Mouse (Mus musculus) cerebellum, adult 2 months (tissue): ENCODE results near the gene Gm49361.

ENCODE experiments used
- CTCF ChIP-seq: fragments of 200-500 bp; IDR thresholded peaks from 2 replicates; pipeline ENCODE4 v1.5.1; 2011; ENCODE audit warnings: low read depth, mild to moderate bottlenecking, control low read depth, low read length, moderate library complexity, borderline replicate concordance; ENCODE audit not compliant: insufficient read depth
- POLR2A ChIP-seq: fragments of 200-500 bp; IDR thresholded peaks from 2 replicates; pipeline ENCODE4 v1.6.1; 2011; ENCODE audit warnings: low read length, control low read depth, borderline replicate concordance; ENCODE audit not compliant: insufficient read depth

GRCm38 (mm10) chr14:57621699-57622098 is 124.2 kb downstream of the Gm49361 start:
- TF ChIP-seq CTCF = no peak
- no peak for TF ChIP-seq POLR2A
